Comparison of ENCODE assay signal across 8 mouse cellular contexts in genomic region chr9:108991428-108992084, GRCm38 (mm10). TPM values are rescaled to one million over a fixed set of nuclear protein-coding genes. Genes with fewer than 3 reads are reported as not detected.
A peak's percentile ranks its signal among the peaks of the same experiment; 100 is the strongest.
DNase-seq lines count a peak whose midpoint lies in the region; ATAC-seq and TF ChIP-seq lines count a peak whose summit lies in the region.

Gene Pfkfb4 (plus strand): TSS chr9:108991778.

- peak; percentile 93 for ATAC-seq in heart, embryonic 11.5 days (replicated peaks; ENCODE audit: insufficient number of reproducible peaks, low FRiP score, low TSS enrichment)
- peak; percentile 96 for ATAC-seq in kidney, embryonic 16.5 days (ENCODE audit: low FRiP score, low TSS enrichment)

- TF ChIP-seq POLR2A in brain, embryonic 14.5 days (IDR thresholded peaks at IDR 0.05; ENCODE audit: borderline replicate concordance, extremely low read depth, insufficient read depth, insufficient read length, poor library complexity, severe bottlenecking) = peak; percentile 51; the same call in 1 of the 2 replicates
- peak; percentile 73; the same call in 1 of the 2 replicates for TF ChIP-seq POLR2A in liver, adult 2 months (IDR thresholded peaks at IDR 0.05; ENCODE audit: extremely low read depth, insufficient read depth, low read length)
- TF ChIP-seq POLR2A in myocyte (IDR thresholded peaks at IDR 0.05; ENCODE audit: insufficient read length, low read depth) = peak; percentile 93

- peak within 1 kb of the TSS; percentile 77 for H3K9ac ChIP-seq in heart, embryonic 11.5 days (ENCODE audit: low read depth, low read length)
- H3K9ac ChIP-seq in kidney, embryonic 16.5 days (replicated peaks; ENCODE audit: low read length) = peak within 1 kb of the TSS; percentile 68
- peak within 1 kb of the TSS; percentile 59 for H3K9ac ChIP-seq in liver, adult 2 months (ENCODE audit: low read depth, low read length)

- H3K9me3 ChIP-seq in erythroblast, embryonic 14.5 days (ENCODE audit: control insufficient read depth, low read length) = no peaks in the 10 kb centered on the region
- H3K9me3 ChIP-seq in heart, embryonic 11.5 days (replicated peaks; ENCODE audit: control insufficient read depth, low read length) = no peaks in the 10 kb centered on the region
- H3K9me3 ChIP-seq in kidney, embryonic 16.5 days (ENCODE audit: low read length) = no peaks in the 10 kb centered on the region

- H3K27me3 ChIP-seq in C2C12 (ENCODE audit: control insufficient read depth, insufficient read depth, insufficient read length) = no peaks in the 10 kb centered on the region
- H3K27me3 ChIP-seq in erythroblast, embryonic 14.5 days (ENCODE audit: control insufficient read depth) = no peaks in the 10 kb centered on the region
- no peaks in the 10 kb centered on the region for H3K27me3 ChIP-seq in heart, embryonic 11.5 days (ENCODE audit: control insufficient read depth, insufficient read depth, low read length)
- no peaks in the 10 kb centered on the region for H3K27me3 ChIP-seq in kidney, embryonic 16.5 days (ENCODE audit: insufficient read depth, low read length)
- no peaks in the 10 kb centered on the region for H3K27me3 ChIP-seq in liver, adult 2 months (ENCODE audit: control insufficient read depth, insufficient read depth, low read length)
- H3K27me3 ChIP-seq in myocyte (ENCODE audit: control insufficient read depth, insufficient read depth, insufficient read length) = no peaks in the 10 kb centered on the region
- H3K27me3 ChIP-seq in splenic B cell, adult 2 months (ENCODE audit: control insufficient read depth, insufficient read depth, low read length, poor library complexity, severe bottlenecking) = no peaks in the 10 kb centered on the region

- WGBS in heart, embryonic 11.5 days (ENCODE audit: insufficient replicate concordance) = 1% methylated on average over 31 of the region's 31 CpGs
- WGBS in kidney, embryonic 16.5 days = 1% methylated on average over 31 of the region's 31 CpGs
- 2% methylated on average over 31 of the region's 31 CpGs for WGBS in liver, adult 2 months

- peak within 1 kb of the TSS; percentile 91 for H3K27ac ChIP-seq in heart, embryonic 11.5 days (ENCODE audit: low read depth, low read length)
- H3K27ac ChIP-seq in kidney, embryonic 16.5 days (ENCODE audit: low read length) = peak within 1 kb of the TSS; percentile 97
- peak within 1 kb of the TSS; percentile 41 for H3K27ac ChIP-seq in liver, adult 2 months (replicated peaks; ENCODE audit: insufficient read depth, low read depth, low read length)

- TF ChIP-seq CTCF in C2C12 (IDR thresholded peaks at IDR 0.05; ENCODE audit: control insufficient read depth, insufficient read depth, insufficient read length) = no peak
- no peak for TF ChIP-seq CTCF in brain, embryonic 14.5 days (IDR thresholded peaks at IDR 0.05; ENCODE audit: borderline replicate concordance, extremely low read depth, insufficient read depth, insufficient read length)
- no peak for TF ChIP-seq CTCF in liver, adult 2 months (IDR thresholded peaks at IDR 0.05; ENCODE audit: low read depth, low read length)

- peak; percentile 100 for DNase-seq in brain, embryonic 14.5 days (ENCODE audit: low read depth)
- DNase-seq in liver, adult 2 months (ENCODE audit: extremely low read depth, low read depth, low spot score) = peak; percentile 98
- peak; percentile 99 for DNase-seq in splenic B cell, adult 2 months (ENCODE audit: low read depth, low spot score)

- peaks cover 70% of the 10 kb centered on the region for H3K4me1 ChIP-seq in erythroblast, embryonic 14.5 days (ENCODE audit: control insufficient read depth)
- peaks cover 35% of the 10 kb centered on the region for H3K4me1 ChIP-seq in heart, embryonic 11.5 days (ENCODE audit: control insufficient read depth, insufficient read depth, low read length)
- H3K4me1 ChIP-seq in kidney, embryonic 16.5 days (ENCODE audit: insufficient read depth, low read length) = peaks cover 27% of the 10 kb centered on the region
- no peaks in the 10 kb centered on the region for H3K4me1 ChIP-seq in liver, adult 2 months (ENCODE audit: control insufficient read depth, insufficient read depth, low read length)

- H3K36me3 ChIP-seq in C2C12 (ENCODE audit: control insufficient read depth, insufficient read depth) = peaks cover 10% of the 10 kb centered on the region
- H3K36me3 ChIP-seq in erythroblast, embryonic 14.5 days (ENCODE audit: control insufficient read depth) = no peaks in the 10 kb centered on the region
- H3K36me3 ChIP-seq in heart, embryonic 11.5 days (ENCODE audit: control insufficient read depth, insufficient read depth, low read length) = no peaks in the 10 kb centered on the region
- no peaks in the 10 kb centered on the region for H3K36me3 ChIP-seq in kidney, embryonic 16.5 days (ENCODE audit: insufficient read depth, low read length)
- H3K36me3 ChIP-seq in liver, adult 2 months (ENCODE audit: control insufficient read depth, insufficient read depth, low read length) = no peaks in the 10 kb centered on the region
- H3K36me3 ChIP-seq in myocyte (ENCODE audit: control insufficient read depth, insufficient read depth) = no peaks in the 10 kb centered on the region
- H3K36me3 ChIP-seq in splenic B cell, adult 2 months (ENCODE audit: control insufficient read depth, insufficient read depth, low read length, poor library complexity, severe bottlenecking) = no peaks in the 10 kb centered on the region

- H3K79me2 ChIP-seq in C2C12 (ENCODE audit: control insufficient read depth, insufficient read depth) (peaks cover 34% of the 10 kb centered on the region), myocyte (ENCODE audit: control insufficient read depth, insufficient read depth) (peaks cover 6% of the 10 kb centered on the region)
- no peaks in the 10 kb centered on the region for H3K79me2 ChIP-seq in liver, adult 2 months (ENCODE audit: control insufficient read depth, insufficient read depth, low read length)

- H3K4me2 ChIP-seq in heart, embryonic 11.5 days = peak within 1 kb of the TSS; percentile 90
- H3K4me2 ChIP-seq in kidney, embryonic 16.5 days (replicated peaks; ENCODE audit: low read depth, low read length) = peak within 1 kb of the TSS; percentile 73
- H3K4me2 ChIP-seq in myocyte (ENCODE audit: low read depth) = peak within 1 kb of the TSS; percentile 91

- H3ac ChIP-seq in C2C12 (ENCODE audit: control insufficient read depth, insufficient read length, low read depth) = peak within 1 kb of the TSS; percentile 33
- no peak within 1 kb of the TSS for H3ac ChIP-seq in myocyte (ENCODE audit: control insufficient read depth, insufficient read length)

- H3K4me3 ChIP-seq in C2C12 (ENCODE audit: insufficient read depth, poor library complexity, severe bottlenecking) = peak within 1 kb of the TSS; percentile 41
- H3K4me3 ChIP-seq in erythroblast, embryonic 14.5 days (replicated peaks) = peak within 1 kb of the TSS; percentile 66
- H3K4me3 ChIP-seq in heart, embryonic 11.5 days (ENCODE audit: low read depth, low read length) = peak within 1 kb of the TSS; percentile 66
- peak within 1 kb of the TSS; percentile 55 for H3K4me3 ChIP-seq in kidney, embryonic 16.5 days (ENCODE audit: low read length)
- H3K4me3 ChIP-seq in liver, adult 2 months (ENCODE audit: insufficient read depth, low read depth, low read length) = peak within 1 kb of the TSS; percentile 74
- peak within 1 kb of the TSS; percentile 35 for H3K4me3 ChIP-seq in myocyte

- H3K79me3 ChIP-seq in C2C12 (ENCODE audit: low read depth) = peaks cover 4% of the 10 kb centered on the region

TF ChIP-seq in C2C12, 6 proteins besides CTCF, POLR2A, EP300 and RAD21:
- no peak for TF ChIP-seq CEBPB (IDR thresholded peaks at IDR 0.05; ENCODE audit: low read depth)
- no peak for TF ChIP-seq USF1 (IDR thresholded peaks at IDR 0.05; ENCODE audit: low read depth)
- no peak for TF ChIP-seq MYOD1 (IDR thresholded peaks at IDR 0.05; ENCODE audit: control insufficient read depth, insufficient read length, low read depth)
- TF ChIP-seq MAX (IDR thresholded peaks at IDR 0.05) = no peak
- no peak for TF ChIP-seq MYOG (IDR thresholded peaks at IDR 0.05; ENCODE audit: control insufficient read depth, extremely low read depth, insufficient read length)
- TF ChIP-seq FOSL1 (IDR thresholded peaks at IDR 0.05; ENCODE audit: insufficient read depth, low read length, poor library complexity, severe bottlenecking) = no peak

TF ChIP-seq in myocyte, 11 proteins besides CTCF, POLR2A, EP300 and RAD21:
- TF ChIP-seq TCF12 (IDR thresholded peaks at IDR 0.05; ENCODE audit: insufficient read depth, poor library complexity, severe bottlenecking) (no peak), MYOD1 (IDR thresholded peaks at IDR 0.05; ENCODE audit: control insufficient read depth in 1 of 3, insufficient read length in 2 of 3, low read depth in 2 of 3) (no peak), CEBPB (IDR thresholded peaks at IDR 0.05; ENCODE audit: insufficient read depth, poor library complexity, severe bottlenecking) (no peak), SRF (IDR thresholded peaks at IDR 0.05; ENCODE audit: control insufficient read depth, insufficient read length, low read depth) (peak; percentile 67), E2F4 (IDR thresholded peaks at IDR 0.05; ENCODE audit: insufficient read depth) (no peak), REST (IDR thresholded peaks at IDR 0.05; ENCODE audit: insufficient read depth, insufficient read length) (no peak), USF1 (IDR thresholded peaks at IDR 0.05; ENCODE audit: low read depth) (no peak), MYOG (IDR thresholded peaks at IDR 0.05; ENCODE audit: control insufficient read depth in 1 of 3, insufficient read depth in 1 of 3, insufficient read length in 2 of 3, low read depth in 2 of 3) (no peak), POLR2AphosphoS2 (IDR thresholded peaks at IDR 0.05; ENCODE audit: insufficient read length, low read depth) (peak; percentile 93), TCF3 (IDR thresholded peaks at IDR 0.05; ENCODE audit: insufficient read length, low read depth) (no peak), MAX (IDR thresholded peaks at IDR 0.05; ENCODE audit: low read depth) (no peak)

RNA-seq across cellular contexts. Expression of gene Pfkfb4, which starts in this region (rescaled TPM):
- polyA plus RNA-seq in C2C12 (2012; fragmentation: generic; extraction: Trizol) = 6.7 TPM
- 32.0 and 35.3 TPM in 2 replicates for polyA plus RNA-seq in brain, embryonic 14.5 days (2012; rRNA removed)
- 0.04 and 0.05 TPM in 2 replicates for polyA plus RNA-seq in erythroblast, embryonic 14.5 days (2012)
- polyA plus RNA-seq in heart, embryonic 11.5 days (2014; fragmentation: Nextera tagmentation; extraction: Ambion mirVana) = 3.6 and 4.5 TPM in 2 replicates
- 10.4 and 10.9 TPM in 2 replicates for polyA plus RNA-seq in kidney, embryonic 16.5 days (2015; fragmentation: Nextera tagmentation; extraction: Ambion mirVana)
- 1.0 and 1.7 TPM in 2 replicates for total RNA-seq in liver, adult 2 months (2014; rRNA removed)
- polyA plus RNA-seq in liver, adult 2 months (2012; rRNA removed) = 1.1 and 1.4 TPM in 2 replicates
- 4.4 TPM for polyA plus RNA-seq in myocyte (2012; fragmentation: generic; extraction: Trizol)

Comparison
In these comparisons a context has a peak if more than half of its experiments do, and no peak if none do; other contexts are left out.
1. Peak in every context shown above with its lines: DNase-seq, ATAC-seq, H3K4me3 ChIP-seq and H3K27ac ChIP-seq.
2. H3K27ac ChIP-seq: peak in every context shown above with its lines; median percentile 97 in kidney, embryonic 16.5 days; 91 in heart, embryonic 11.5 days; 41 in liver, adult 2 months.